Mouse (Mus musculus) C2C12 (cell line): ENCODE measurements around the gene Ctsa. TPM values are rescaled to one million over a fixed set of nuclear protein-coding genes. Genes with fewer than 3 reads are reported as not detected.
"Not testable (repeated sequence)": the region's sequence is repeated elsewhere in the genome, so short reads cannot be mapped to it uniquely, and the experiment has no call there.

Experiments used
- H3K27me3 ChIP-seq: one replicate; pipeline ENCODE4 v1.6.1; 2011; ENCODE audit not compliant: control insufficient read depth, insufficient read depth, insufficient read length
- H3K36me3 ChIP-seq: one replicate; pipeline ENCODE4 v1.6.1; 2011; ENCODE audit not compliant: control insufficient read depth, insufficient read depth
- H3K4me3 ChIP-seq: one replicate; pipeline ENCODE4 v1.5.1; 2011; ENCODE audit warnings: mild to moderate bottlenecking, control low read depth; ENCODE audit not compliant: poor library complexity, insufficient read depth, severe bottlenecking
- H3K79me2 ChIP-seq: one replicate; pipeline ENCODE4 v1.6.1; 2011; ENCODE audit not compliant: control insufficient read depth, insufficient read depth
- H3K79me3 ChIP-seq: one replicate; pipeline ENCODE4 v1.6.1; 2011; ENCODE audit warnings: low read depth, control low read depth
- H3ac ChIP-seq: one replicate; pipeline ENCODE3; 2011; ENCODE audit warnings: low read depth; ENCODE audit not compliant: control insufficient read depth, insufficient read length
- CEBPB ChIP-seq: IDR thresholded peaks from one replicate; pipeline ENCODE4 v1.6.1; 2011; ENCODE audit warnings: low read depth, mild to moderate bottlenecking, control low read depth, moderate library complexity
- CTCF ChIP-seq: IDR thresholded peaks from one replicate; pipeline ENCODE4 v1.5.1; 2011; ENCODE audit not compliant: control insufficient read depth, insufficient read depth, insufficient read length
- FOSL1 ChIP-seq: IDR thresholded peaks from one replicate; pipeline ENCODE4 v1.8.0; 2011; ENCODE audit warnings: mild to moderate bottlenecking, low read length; ENCODE audit not compliant: poor library complexity, insufficient read depth, severe bottlenecking
- MAX ChIP-seq: IDR thresholded peaks from one replicate; pipeline ENCODE4 v1.6.1; 2011; ENCODE audit warnings: mild to moderate bottlenecking, control low read depth
- MYOD1 ChIP-seq: IDR thresholded peaks from one replicate; pipeline ENCODE4 v1.6.1; 2011; ENCODE audit warnings: low read depth; ENCODE audit not compliant: control insufficient read depth, insufficient read length
- MYOG ChIP-seq: IDR thresholded peaks from one replicate; pipeline ENCODE4 v1.6.1; 2011; ENCODE audit not compliant: control insufficient read depth, insufficient read length; ENCODE audit errors: extremely low read depth
- USF1 ChIP-seq: IDR thresholded peaks from one replicate; pipeline ENCODE4 v1.6.1; 2011; ENCODE audit warnings: low read depth, mild to moderate bottlenecking, control low read depth, moderate library complexity
- polyA plus RNA-seq: library from polyadenylated mRNA; unstranded; fragments of >200 nt; fragmentation: generic; extraction: Trizol; gene quantifications from one replicate; pipeline ENCODE4 v1.2.1, GENCODE M21; 2012; ENCODE audit warnings: missing spikeins

Gene Ctsa
- polyA plus RNA-seq, 1 experiment, result 160 TPM

DNA sequence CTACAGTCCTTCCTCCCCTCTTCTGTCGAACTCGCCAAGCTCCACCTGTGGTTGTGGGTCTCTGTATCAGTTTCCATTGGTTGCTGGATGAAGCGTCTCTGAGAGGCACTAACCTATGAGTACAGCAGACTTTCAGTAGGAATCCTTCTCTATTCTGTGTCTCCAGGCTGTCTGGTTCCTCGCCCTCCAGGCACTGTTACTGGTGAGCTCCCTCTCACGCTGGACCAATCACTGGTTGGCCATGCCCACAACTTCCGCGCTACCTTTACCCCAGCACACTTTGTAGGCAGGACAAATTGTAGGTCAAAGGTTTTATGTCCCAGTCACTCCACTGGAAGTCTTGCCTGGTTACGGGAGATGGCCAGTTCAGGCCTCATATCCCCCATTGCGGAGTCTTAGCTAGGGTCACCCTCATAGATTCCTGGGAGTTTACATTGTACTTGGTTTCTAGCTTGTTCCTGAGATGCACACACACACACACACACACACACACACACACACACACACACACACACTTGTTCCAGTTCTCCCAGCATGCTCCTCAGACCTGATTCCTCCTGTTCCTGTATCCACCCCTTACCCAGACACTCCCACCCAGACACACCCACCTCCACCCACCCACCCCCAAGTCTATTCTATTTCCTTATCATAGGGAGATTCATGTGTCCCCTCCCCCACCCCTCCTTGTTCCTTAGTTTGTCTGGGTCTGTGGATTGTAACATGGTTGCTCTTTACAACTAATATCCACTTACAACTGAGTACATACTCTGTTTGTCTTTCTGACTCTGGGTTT lies 27.2 kb downstream of the Ctsa start:
- H3K4me3 ChIP-seq, result no peak overlapping the region
- TF ChIP-seq CEBPB (no peak), CTCF (no peak), MAX (no peak), USF1 (no peak), MYOD1 (no peak)

DNA sequence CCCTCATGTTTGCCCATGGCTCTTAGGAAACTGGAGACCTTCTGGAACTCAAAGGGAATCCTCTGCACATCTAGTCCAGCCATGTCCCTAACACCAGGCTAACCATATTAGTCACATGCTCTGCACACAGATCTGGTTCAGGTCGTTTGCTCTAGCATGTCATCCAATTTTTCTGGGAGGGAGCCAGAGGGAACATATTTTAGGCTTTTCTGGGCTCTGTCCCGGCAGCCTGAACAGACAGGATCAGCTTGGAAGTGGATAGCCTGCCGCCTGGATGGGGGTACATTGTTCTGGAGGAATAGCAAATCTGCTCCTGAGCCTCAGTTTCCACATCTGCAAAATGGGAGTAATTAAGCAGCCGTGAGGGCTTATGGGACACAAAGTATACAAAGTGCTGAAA lies 28.4 kb downstream of the Ctsa start:
- no peaks in the 10 kb centered on the region for H3K79me2 ChIP-seq
- no peak overlapping the region for H3ac ChIP-seq
- no peaks in the 10 kb centered on the region for H3K27me3 ChIP-seq
- no peaks in the 10 kb centered on the region for H3K79me3 ChIP-seq
- no peaks in the 10 kb centered on the region for H3K36me3 ChIP-seq
- no peak for TF ChIP-seq MYOG
- no peak for TF ChIP-seq CEBPB
- no peak for TF ChIP-seq MYOD1
- TF ChIP-seq USF1, result no peak
- TF ChIP-seq CTCF, result no peak
- TF ChIP-seq FOSL1, result no peak
- no peak for TF ChIP-seq MAX
- H3K4me3 ChIP-seq, result no peak overlapping the region

More for the DNA sequence above, 27.2 kb downstream of the Ctsa start:
- Histone ChIP-seq H3K79me2 (no peaks in the 10 kb centered on the region), H3ac (no peak overlapping the region), H3K36me3 (no peaks in the 10 kb centered on the region), H3K27me3 (no peaks in the 10 kb centered on the region), H3K79me3 (no peaks in the 10 kb centered on the region)

DNA sequence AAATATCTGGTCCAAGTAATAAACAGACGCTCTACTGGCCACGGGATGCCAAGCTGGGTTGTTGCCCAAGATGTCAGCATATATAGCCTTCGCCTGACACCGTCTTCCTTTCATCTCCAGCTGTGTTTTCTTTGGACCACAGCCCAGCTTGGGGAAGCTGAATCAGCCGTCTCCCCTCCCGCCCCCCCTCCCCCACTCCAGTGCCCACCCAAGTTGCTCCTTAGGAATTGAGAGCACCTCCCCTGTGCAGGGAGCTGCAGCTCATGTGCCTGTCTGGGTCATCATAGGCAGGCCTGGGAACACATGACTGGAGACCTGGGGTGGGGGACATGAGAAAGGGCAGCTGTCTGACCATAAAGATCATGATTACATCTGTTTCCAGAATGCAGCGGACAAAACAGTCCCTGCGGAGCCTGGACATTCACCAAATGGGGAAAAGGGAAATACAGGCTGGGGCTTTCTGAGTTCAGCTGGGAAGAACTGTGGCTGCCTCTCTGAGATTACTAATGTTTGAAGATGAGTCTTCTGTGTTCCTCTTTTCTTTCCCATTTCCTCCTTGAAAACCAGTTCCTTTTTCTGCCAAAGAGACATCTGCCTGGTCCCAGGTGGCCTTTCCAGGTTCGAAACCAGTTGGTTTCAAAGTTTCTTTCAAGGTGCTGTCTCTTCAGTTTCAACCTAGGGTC lies 29.6 kb downstream of the Ctsa start:
- no peak overlapping the region for H3K4me3 ChIP-seq
- H3K79me3 ChIP-seq, result no peaks in the 10 kb centered on the region
- H3K36me3 ChIP-seq, result no peaks in the 10 kb centered on the region
- TF ChIP-seq CTCF (no peak), CEBPB (no peak), MYOD1 (no peak), MYOG (no peak), MAX (no peak), FOSL1 (no peak), USF1 (no peak)
- no peaks in the 10 kb centered on the region for H3K27me3 ChIP-seq
- no peaks in the 10 kb centered on the region for H3K79me2 ChIP-seq
- no peak overlapping the region for H3ac ChIP-seq

DNA sequence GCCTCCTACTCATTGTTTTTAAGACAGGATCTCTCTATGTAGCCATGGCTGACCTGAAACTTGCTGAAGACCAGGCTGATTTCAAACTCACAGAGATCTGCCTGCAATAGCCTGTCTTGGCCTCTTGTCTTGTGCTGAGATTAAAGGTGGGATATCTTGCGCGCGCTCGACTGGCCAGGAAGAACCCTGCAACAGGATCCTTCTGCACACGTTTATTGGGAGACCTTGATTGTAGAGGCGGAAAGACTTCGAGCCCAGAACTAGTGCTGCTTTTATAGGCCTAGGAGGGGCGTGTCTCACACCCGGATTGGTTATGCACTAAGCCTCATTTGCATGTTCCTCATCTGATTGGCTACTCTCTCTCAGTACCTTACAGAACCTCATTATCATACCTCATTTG lies 30.7 kb downstream of the Ctsa start:
- not testable (repeated sequence) for H3ac ChIP-seq, H3K79me3 ChIP-seq, H3K36me3 ChIP-seq, H3K4me3 ChIP-seq, H3K27me3 ChIP-seq, H3K79me2 ChIP-seq

DNA sequence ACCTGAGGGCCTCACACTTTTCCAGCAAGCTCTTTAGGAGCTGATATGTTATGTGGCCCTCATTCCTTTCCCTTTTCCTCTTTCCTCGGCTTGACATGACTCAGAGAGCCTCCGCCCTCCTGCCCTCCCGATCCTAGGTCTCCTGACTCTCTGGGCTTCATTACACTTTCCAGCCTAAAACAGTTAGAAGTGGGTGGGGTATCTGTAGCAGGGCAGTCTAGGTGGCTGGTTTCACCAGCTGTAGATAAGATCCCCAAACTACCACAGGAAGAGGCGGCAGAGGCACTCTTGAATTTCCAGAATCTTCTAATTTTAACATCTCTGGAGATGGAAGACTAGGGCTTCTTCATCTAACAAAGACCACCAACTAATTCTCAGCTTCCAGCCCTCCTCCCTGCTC lies 31.9 kb downstream of the Ctsa start:
- Histone ChIP-seq H3ac (no peak overlapping the region), H3K36me3 (no peaks in the 10 kb centered on the region), H3K79me3 (no peaks in the 10 kb centered on the region), H3K79me2 (no peaks in the 10 kb centered on the region), H3K4me3 (no peak overlapping the region), H3K27me3 (no peaks in the 10 kb centered on the region)
- no peak for TF ChIP-seq MYOD1
- no peak for TF ChIP-seq FOSL1
- TF ChIP-seq USF1, result no peak
- TF ChIP-seq MYOG, result no peak
- no peak for TF ChIP-seq CEBPB
- no peak for TF ChIP-seq MAX
- no peak for TF ChIP-seq CTCF

DNA sequence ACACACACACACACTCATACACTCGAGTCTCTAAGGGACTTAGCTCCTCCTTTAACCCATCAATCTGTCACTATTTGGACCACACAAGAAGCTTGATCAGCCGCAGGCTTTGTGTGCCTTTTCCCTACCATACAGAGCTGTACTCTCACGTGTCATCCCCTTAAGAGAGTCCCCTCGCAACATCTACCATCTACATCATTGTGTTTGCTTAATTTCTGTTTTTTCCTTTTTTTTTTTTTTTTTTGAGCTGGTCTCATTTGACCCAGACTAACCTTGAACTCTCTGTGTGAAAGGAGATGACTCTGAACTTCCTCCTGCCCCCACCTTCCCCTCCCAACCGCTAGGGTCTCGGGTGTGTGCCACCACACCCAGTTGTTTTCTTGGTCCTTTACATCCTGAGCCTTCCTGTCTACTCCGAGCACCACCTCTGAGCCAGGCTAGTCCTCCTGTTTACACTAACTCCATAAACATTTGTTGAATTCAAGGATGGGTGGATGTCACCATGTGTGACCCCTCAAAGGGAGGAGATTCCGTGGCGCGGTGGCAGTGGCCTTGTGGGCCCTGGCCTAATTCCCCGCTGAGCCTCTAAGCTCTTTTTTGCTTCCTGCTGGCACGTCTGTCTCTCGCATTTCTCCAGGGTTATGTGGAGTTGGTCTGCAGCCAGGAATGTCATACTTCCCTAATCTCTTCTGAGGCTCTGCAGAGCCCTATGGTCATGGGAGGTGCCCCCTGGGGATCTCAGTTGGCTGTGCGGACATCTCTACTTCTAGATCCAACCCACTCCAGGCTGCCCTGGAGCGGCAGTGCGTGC lies 34.3 kb downstream of the Ctsa start:
- H3ac ChIP-seq, result no peak overlapping the region
- no peaks in the 10 kb centered on the region for H3K27me3 ChIP-seq
- H3K36me3 ChIP-seq, result no peaks in the 10 kb centered on the region
- no peaks in the 10 kb centered on the region for H3K79me3 ChIP-seq
- no peak overlapping the region for H3K4me3 ChIP-seq
- H3K79me2 ChIP-seq, result no peaks in the 10 kb centered on the region
- TF ChIP-seq USF1 (no peak), MAX (no peak), MYOG (no peak), MYOD1 (no peak), CEBPB (no peak), CTCF (no peak), FOSL1 (no peak)
